Mouse (Mus musculus): ENCODE measurements around the gene Smarcd1.

Gene Smarcd1

DNA sequence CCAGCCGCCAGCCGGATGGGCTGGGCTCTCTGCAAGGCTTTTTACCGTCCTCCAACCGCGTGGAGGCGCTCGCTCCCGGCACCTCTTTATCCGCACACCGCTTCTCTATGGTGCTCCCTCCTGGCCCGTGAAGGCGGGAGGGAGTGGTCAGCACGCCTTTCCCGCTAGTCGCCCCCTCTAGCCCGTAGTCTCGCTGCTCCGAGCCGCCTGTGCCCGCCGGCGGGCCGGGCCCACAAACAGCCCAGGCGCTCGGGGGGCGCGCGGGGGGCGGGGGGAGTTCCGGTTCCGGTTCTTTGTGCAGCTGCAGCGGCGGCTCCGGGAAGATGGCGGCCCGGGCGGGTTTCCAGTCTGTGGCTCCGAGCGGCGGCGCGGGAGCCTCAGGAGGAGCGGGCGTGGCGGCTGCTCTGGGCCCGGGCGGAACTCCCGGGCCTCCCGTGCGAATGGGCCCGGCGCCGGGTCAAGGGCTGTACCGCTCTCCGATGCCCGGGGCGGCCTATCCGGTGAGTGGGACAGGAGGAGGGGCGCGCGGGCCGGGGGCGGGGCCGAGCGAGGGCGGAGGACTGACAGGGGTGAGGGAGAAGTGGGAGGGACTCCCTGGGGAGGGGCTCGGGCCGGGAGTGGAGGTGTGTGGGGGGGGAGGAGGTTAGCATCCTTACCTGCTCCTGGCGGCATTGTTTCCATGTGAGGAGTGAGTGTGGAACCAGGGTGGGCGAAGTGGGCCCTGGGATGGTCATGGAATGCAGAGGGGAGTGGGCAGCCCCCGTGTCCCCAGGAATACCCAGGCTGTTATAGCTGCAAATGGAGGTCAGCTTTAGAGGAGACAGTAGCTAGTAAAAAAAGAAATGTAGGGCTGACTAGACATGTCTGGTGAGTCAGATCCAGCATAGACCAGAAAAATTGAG, at the start of gene Smarcd1:
Smarcd1 (plus strand) TSS at position 131 of the 902 bp plus-strand sequence.
- in situ Hi-C loops (cut with MboI, MseI), result no loop called here

GRCm38 (mm10) chr15:99653291-99653690, 48.6 kb upstream of the Smarcd1 start:
- in situ Hi-C loops (cut with MboI, MseI), result no loop called here

DNA sequence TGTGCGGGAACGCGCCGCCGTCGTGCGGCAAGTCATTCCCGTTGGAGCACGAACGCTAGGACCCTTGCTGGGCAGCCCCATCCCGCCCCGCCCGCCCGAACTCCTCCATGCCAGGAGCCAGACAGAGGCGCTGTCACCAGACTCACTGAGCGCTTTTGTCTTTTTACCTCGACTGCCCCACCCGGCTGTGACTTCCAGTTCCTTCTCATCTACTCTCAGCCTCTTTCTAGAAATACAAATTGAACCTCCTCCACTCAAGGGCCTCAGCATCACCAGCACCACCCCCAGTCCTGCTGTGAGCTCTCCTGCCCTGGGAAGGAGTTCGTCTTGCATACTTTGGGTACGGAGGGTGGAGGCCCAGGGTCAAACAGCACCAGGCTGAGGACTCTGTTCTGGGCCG, 48.1 kb upstream of the Smarcd1 start:
- in situ Hi-C loops (cut with MboI, MseI), result no loop called here

GRCm38 (mm10) chr15:99655956-99656355, 46.0 kb upstream of the Smarcd1 start:
- in situ Hi-C loops (cut with MboI, MseI), result no loop called here

GRCm38 (mm10) chr15:99658437-99658836, 43.5 kb upstream of the Smarcd1 start:
- in situ Hi-C loops (cut with MboI, MseI), result no loop called here

DNA sequence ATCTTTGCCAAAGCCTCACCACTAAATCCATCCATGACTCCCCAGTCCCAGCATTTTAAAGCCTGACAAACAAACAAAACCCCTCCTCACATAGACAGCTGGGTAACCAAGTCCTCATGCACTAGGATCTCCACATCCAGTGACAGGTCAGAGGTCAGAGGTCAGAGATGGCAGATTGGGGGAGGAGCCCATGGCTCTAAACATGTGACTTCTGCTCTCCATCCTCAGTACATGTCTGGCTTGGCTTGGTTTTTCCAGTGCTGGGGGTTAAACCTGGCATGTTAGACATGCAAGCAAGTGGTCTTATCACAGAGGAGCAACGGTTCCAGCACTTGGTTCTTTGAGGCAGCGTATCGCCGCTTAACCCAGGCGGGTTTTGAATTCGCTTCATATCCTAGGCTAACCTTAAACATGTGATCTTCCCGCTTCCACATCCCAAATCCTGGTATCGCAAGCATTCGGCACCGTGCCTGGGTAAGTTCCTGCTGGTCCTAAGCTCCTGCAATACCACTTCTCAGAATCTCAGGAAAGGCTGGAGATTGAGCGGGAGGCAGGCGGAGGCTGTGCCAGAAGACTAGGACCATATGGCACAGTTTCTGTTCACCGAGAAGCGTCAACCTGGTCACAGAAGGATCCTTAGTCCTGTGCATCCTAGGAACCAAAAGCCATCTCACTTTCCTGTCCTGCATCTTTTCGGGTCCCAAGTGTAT, 40.7 kb upstream of the Smarcd1 start:
- in situ Hi-C loops (cut with MboI, MseI), result no loop called here

GRCm38 (mm10) chr15:99662371-99662770, 39.6 kb upstream of the Smarcd1 start:
- in situ Hi-C loops (cut with MboI, MseI), result no loop called here

- in situ Hi-C loops (cut with MboI, MseI), result no loop called here
These were observed 37.8 kb upstream of the Smarcd1 start for GRCm38 (mm10) chr15:99663964-99664599.

GRCm38 (mm10) chr15:99664600-99665451, 37.1 kb upstream of the Smarcd1 start:
- in situ Hi-C loops (cut with MboI, MseI), result no loop called here

DNA sequence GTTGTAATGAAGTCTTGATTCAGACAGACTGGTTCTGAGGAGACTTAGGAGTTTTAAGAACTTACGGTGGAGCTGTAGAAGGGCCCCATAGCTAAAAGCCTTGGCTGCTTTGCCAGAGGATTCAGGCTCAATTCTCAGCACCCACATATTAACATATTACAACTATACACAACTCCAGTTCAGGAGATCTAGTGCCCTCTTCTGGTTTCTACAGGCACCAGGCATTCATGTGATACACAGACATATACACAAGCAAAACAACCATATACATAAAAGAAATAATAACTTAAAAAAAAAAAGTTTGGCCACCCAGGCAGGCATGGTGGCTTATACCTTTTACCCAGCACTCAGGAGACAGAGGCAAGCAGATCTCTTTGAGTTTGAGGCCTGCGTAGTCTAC, 34.4 kb upstream of the Smarcd1 start:
- in situ Hi-C loops (cut with MboI, MseI), result no loop called here

GRCm38 (mm10) chr15:99668881-99669280, 33.0 kb upstream of the Smarcd1 start:
- in situ Hi-C loops (cut with MboI, MseI), result no loop called here

GRCm38 (mm10) chr15:99669392-99669791, 32.5 kb upstream of the Smarcd1 start:
- in situ Hi-C loops (cut with MboI, MseI), result no loop called here

GRCm38 (mm10) chr15:99670154-99670821, 31.6 kb upstream of the Smarcd1 start, which contains the start of gene Asic1:
TSS of gene Asic1 (plus strand) at chr15:99670368.
- in situ Hi-C loops (cut with MboI, MseI), result loop anchor here (5.0 kb wide), 2 partner anchors 73 to 173 kb away; no protein-coding TSS in a partner anchor

GRCm38 (mm10) chr15:99670964-99671670, 30.8 kb upstream of the Smarcd1 start:
- in situ Hi-C loops (cut with MboI, MseI), result loop anchor here (5.0 kb wide), 2 partner anchors 74 to 174 kb away; no protein-coding TSS in a partner anchor

- in situ Hi-C loops (cut with MboI, MseI), result loop anchor here (5.0 kb wide), 2 partner anchors 74 to 174 kb away; no protein-coding TSS in a partner anchor
These were observed 30.1 kb upstream of the Smarcd1 start for GRCm38 (mm10) chr15:99671783-99672182.

DNA sequence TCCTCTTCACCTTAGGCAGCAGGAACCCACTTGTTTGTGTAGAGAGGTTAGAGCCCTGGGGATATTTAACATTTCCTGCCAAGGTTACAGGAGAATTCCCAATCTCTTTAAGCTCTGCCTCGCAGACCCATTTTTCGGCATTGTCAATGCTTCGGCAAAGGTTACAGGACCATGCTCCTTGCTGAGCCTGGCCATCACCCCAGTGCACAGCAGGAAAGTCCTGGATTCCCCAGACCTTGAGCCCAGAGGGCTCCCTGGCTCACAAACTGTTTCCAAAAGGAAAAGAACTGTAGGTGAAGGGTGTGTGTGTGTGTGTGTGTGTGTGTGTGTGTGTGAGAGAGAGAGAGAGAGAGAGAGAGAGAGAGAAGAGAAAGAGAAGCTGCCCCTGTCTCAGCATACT, 27.1 kb upstream of the Smarcd1 start:
- in situ Hi-C loops (cut with MboI, MseI), result loop anchor here (5.0 kb wide), 2 partner anchors 78 to 178 kb away; no protein-coding TSS in a partner anchor

DNA sequence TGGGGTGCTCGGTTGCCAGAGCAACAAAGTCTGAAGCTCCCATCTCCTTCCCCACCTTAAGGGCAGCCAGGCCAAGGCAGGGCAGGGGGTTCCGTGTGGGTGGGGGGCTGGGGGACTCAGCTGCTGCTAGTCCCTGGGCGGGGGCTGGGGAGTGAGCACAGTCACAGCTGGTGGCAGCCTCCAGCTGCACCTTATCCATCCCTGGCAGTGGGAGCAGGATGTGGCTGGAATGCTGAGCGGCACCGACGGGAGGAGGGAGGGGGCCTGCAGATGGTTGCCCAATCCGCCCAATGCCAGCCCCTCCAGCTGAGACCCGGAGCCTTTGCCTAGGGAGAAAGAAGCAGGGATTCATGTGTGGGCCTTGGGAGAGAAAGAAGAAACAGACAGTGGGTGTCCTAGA, 24.8 kb upstream of the Smarcd1 start:
- in situ Hi-C loops (cut with MboI, MseI), result no loop called here

- in situ Hi-C loops (cut with MboI, MseI), result no loop called here
These were observed 23.7 kb upstream of the Smarcd1 start for GRCm38 (mm10) chr15:99678063-99678800.

GRCm38 (mm10) chr15:99679008-99679407, 22.9 kb upstream of the Smarcd1 start:
- in situ Hi-C loops (cut with MboI, MseI), result no loop called here
